Mouse (Mus musculus) liver, adult (tissue): ENCODE measurements around the gene Ptpdc1.

Source experiments
- GATA4 ChIP-seq: IDR thresholded peaks from 2 replicates; pipeline ENCODE4 v1.6.1; 2014; ENCODE audit warnings: mild to moderate bottlenecking, low read length; ENCODE audit not compliant: insufficient replicate concordance

The Ptpdc1 gene

DNA sequence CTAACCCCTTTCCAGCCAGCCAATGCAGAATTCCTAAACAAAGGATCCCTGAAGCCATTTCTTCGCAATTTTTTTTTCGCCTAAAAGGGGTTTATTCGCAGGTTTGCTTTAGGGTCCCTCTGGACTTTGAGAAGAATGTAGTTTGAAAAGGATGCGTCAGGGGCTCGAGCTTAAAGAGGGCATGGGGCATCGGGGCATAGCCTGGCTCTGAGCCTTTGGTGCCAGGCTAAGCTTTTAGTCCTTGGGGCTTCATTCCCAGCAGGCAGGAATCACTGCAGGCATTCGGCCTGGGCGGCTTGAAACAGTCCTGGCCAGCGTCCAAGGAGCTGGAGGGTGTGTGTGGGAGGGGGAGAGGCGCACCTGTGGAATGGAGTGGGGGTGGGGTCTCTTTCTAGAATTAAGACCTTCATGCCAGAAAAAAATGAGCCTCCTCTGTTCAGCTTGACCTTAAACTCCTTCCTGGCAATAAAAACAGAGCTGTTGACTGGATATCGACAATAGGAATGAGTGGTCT is 34.8 kb upstream of the Ptpdc1 start:
- TF ChIP-seq GATA4 = no peak

- no peak for TF ChIP-seq GATA4
These were observed 34.1 kb upstream of the Ptpdc1 start for GRCm38 (mm10) chr13:48659254-48660220.

DNA sequence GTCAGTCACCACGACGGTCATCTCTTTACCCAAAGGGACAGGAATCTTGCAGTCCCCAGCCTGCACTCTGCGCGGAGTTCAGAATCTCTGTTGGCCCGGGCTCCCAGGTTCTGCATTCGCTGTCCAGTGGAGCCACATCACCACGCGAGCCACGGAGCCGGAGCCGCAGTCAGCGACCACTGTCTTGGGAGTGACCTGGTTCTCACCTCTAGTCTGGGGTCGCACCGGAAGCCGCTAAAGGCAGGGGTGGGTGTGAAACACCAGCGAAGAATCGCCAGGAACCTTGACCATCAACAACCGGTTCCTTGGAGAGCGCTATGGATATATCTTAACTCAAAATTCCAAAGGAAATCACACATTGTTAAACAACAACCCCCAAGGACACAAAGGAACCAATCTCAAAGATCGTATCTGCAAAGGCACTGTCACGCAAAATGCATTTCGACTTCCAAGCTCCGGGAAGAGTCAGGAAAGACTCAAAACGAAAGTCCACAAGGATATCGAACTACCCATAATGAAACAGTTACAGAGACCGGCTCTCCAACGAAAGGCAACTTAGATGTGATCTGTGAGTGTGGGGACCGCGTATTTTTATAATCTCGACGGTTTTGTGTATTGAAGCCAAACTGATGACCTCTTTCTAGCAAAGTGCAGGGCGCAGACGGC is 33.3 kb upstream of the Ptpdc1 start:
- no peak for TF ChIP-seq GATA4

DNA sequence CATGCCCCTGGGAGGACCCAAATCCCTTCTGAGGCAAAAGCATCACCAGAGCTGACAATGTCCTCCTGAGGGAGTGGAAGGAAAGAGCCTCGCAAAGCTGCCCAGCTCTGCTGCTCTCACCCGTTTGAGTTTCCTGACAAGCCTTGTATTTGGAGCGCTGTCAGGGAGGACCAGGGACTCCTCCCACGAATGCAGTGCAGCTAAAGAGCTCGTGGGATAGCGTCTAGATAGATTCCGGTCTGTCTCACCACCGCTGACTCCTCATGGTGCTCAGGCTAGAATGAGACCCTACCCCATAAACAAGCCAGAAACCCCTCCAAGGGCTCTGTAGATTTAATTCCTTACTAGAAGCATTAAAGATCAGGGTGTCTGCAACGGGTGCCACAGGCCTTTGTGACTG is 32.3 kb upstream of the Ptpdc1 start:
- no peak for TF ChIP-seq GATA4

GRCm38 (mm10) chr13:48655637-48656036 is 30.2 kb upstream of the Ptpdc1 start:
- TF ChIP-seq GATA4 = no peak

GRCm38 (mm10) chr13:48653788-48654770 is 28.6 kb upstream of the Ptpdc1 start:
- TF ChIP-seq GATA4 = no peak

DNA sequence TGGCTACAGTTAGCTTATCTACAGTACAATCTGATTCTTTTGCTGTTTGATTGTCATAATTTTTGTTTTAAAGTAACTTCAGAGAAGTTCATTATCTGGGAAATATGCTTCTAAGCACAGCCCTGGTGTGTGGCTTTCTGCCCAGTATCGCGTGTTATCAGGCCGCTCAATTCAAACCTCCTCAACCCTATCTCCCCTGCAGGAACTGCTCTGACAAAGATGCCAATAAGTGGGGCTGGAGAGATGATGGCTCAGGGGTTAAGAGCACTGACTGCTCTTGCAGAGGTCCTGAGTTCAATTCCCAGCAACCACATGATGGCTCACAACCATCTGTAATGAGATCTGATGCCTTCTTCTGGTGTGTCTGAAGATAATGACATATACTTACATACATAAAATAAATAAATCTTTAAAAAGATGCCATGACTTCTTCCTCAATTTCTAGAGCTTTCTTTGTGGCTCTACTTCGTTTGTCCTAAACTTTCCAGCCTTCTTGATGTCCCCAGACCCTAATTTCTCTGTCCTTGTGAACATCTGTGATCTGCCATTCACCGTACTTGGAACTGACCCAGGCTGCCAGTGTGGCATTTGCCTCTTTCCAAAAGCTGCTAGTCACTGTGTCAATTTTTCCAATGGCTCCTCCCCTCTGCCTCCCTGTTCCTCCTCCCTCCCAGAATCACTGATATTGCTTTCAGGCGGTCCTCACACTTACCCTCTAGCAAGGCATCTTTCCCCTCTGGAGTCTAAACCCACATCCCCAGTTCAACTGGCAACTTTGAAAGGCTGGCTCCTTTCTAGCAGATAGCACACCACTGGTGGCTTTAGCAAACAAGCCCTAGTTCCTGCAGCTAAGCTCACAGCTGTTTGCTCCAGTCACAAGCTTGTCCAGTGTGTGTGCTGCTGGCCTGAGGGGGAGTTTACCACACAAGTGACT is 25.9 kb upstream of the Ptpdc1 start:
- TF ChIP-seq GATA4 = no peak

DNA sequence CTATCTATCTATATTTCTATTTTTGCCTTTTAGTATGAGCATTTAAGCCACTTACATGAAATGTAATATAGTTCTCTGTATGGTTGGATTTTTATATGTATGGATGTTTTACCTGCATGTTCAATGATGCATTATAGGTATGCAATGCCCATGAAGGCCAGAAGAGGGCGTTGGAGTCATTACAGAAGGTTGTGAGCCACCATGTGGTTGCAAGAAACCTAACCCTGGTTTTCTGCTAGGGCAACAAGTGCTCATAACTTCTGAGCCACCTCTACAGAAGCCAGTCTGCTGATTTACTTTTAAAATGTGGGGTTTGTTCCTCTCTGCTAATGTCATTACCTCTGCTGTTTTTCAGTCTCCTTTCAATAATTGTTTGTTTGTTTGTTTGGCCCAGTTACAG is 25.2 kb upstream of the Ptpdc1 start:
- no peak for TF ChIP-seq GATA4

GRCm38 (mm10) chr13:48646696-48647095 is 21.2 kb upstream of the Ptpdc1 start:
- no peak for TF ChIP-seq GATA4

- no peak for TF ChIP-seq GATA4
These were observed 18.5 kb upstream of the Ptpdc1 start for GRCm38 (mm10) chr13:48643991-48644390.

GRCm38 (mm10) chr13:48643072-48643471 is 17.6 kb upstream of the Ptpdc1 start:
- TF ChIP-seq GATA4 = no peak

DNA sequence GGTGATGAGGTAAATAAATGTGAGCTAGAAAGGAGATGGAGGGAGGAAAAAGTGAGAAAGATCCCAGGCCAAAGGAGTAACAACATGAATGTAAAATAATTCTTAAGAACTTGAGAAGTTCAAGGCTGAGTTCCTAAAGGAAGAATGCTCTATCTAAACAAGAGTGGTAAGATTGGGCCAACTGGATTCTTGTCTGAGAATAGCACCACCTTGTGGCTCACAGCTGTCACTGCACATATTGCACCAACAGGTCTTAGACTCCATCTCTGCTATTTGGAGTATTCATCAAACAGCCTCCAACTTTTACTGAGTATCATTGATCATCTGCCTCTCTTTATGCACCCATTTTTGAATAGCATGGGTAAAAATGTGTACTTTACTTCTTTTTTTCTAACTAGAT is 14.1 kb upstream of the Ptpdc1 start:
- TF ChIP-seq GATA4 = no peak

GRCm38 (mm10) chr13:48637706-48638105 is 12.2 kb upstream of the Ptpdc1 start:
- no peak for TF ChIP-seq GATA4

- no peak for TF ChIP-seq GATA4
These were observed 6.2 kb upstream of the Ptpdc1 start for GRCm38 (mm10) chr13:48631691-48632090.
